Mouse (Mus musculus) yolk sac, embryonic 10.5 days (tissue): ENCODE data around the gene Pde4d.

Experiments used
- DNase-seq: peaks from one replicate; pipeline ENCODE4 v3.0.0-alpha.2; 2017; ENCODE audit warnings: low spot score

The Pde4d gene

GRCm38 (mm10) chr13:109175852-109176621 lies 726.3 kb downstream of the Pde4d start:
- no peak for DNase-seq

DNA sequence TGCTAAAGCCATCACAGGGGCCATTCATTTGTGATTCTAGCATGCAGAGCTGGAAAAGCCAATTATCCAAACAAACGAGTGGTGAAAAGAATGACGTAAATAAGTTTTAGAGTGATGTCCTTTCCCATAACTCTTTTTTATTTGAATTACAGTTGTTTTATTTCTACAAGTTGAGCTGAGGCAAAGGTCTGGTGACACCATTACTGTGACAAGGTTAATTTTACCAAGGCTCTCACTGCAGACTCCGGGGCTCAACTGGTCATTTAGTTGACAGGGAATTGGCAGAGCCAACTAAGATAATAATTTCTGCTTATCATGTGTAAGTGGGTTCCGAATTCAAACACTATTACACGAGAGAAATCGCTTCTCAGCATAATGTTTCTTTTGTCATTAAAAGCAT lies 731.6 kb downstream of the Pde4d start:
- no peak for DNase-seq

DNA sequence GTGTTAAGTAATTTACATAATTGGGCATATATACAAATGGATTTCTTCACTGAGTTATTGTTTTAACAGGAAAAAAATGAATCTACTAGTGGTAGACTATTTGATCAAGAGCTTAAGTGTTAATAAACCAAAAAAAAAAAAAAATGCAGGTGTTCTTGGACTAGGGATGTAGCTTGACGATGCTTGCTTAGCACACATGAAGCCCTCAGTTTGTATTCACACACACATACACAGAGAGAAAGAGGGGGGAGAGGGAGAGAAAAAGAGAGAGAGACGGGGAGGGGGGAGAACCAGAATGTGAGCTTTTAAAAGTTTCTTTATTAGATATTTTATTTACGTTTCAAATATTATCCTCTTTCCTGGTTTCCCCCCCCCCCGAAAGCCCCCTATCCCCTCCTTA lies 740.9 kb downstream of the Pde4d start:
- DNase-seq: no peak

DNA sequence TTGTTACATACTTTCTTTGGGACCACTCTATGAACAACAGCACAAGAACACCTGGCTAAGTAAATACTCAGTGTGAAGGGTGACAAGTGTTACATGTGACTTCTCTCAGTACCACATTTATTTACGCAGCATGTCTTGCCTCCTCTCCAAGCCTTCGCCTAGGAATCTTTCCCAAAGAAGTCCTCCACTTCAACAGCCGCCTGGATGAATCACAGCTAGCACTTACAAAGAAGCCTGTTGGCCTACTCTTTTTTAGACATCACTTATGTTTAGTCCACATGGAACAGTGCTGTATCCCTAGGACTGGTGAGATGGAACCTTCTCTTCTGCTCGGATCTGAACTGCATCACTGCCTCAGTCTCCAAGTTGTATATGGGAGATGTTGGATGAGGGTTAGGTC lies 741.4 kb downstream of the Pde4d start:
- DNase-seq: no peak

- DNase-seq: no peak
Measured at GRCm38 (mm10) chr13:109205541-109205940, 755.8 kb downstream of the Pde4d start.

DNA sequence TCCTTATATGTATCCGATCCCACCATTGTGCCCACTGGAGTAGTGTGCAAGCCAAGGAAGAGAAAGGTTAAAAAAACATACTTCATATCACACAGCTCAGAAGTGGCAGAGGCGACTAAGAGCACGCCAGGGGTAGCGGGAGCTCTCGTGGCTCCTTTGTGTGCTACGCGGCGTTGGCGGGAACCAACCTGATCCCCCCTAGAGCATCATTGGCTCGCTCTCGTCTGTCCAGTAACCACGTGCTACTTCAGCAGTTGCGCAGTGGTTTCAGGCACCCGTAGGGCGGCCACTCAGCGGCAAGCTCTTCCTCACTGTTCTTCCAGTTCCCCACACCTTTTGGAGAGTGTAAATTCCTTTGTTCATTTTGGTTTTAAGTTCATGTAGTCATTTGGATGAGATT lies 758.9 kb downstream of the Pde4d start:
- DNase-seq: no peak

DNA sequence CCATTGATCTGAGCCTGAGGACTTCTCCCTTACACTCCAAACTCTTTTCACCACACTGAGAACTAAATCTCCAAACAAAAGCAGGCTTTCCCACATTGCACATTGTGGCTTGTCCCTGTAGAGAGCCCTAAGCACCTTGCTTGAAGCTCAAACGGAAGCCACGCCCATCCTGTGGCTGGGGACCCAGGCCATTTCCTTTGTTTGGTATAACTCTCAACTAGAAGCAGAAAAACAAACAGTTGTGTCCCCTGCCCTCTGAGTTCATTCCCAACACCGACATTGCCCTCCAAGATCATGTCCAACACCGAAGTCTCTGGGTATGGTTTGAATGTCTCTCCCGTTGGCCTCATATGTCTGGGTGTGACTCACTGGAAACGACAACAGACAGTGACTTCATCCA lies 759.7 kb downstream of the Pde4d start:
- no peak for DNase-seq

DNA sequence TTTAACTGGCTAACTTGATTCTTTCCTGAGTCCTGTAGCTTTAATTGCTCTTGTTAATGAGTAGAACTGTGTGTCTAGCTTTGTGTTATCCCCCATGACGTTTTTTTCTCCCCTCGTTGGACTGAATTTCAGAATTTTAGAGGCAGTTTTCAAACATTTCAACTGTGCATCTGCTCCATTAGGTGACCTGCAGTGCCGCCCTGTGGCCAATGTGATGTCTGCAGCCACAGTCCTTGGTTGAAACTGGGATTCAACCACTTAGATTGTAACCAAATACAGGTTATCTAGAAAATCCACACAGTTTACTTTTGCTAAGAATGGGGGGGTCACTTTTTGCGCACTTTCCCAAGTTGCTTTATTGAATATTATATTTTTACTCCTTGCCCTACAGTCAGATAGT lies 760.7 kb downstream of the Pde4d start:
- DNase-seq: no peak

DNA sequence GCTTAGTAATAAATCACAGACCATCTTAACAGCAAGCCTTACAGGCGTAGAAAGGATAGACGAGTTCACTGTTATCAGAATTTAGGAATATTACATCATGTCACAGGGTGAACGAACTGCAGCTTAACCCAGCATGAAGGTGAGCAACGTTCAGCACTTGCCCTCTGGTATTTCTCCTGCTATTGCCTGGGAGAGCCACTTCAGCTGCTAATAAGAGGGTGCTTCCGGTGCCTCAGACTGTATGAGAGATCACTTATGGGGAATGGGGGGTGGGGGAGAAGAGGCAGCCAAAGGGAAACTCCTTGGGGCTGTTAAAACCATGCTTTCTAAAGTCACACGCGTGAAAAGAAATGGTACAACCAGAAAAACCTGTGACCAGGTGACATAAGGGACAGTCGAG lies 761.7 kb downstream of the Pde4d start:
- DNase-seq: no peak

DNA sequence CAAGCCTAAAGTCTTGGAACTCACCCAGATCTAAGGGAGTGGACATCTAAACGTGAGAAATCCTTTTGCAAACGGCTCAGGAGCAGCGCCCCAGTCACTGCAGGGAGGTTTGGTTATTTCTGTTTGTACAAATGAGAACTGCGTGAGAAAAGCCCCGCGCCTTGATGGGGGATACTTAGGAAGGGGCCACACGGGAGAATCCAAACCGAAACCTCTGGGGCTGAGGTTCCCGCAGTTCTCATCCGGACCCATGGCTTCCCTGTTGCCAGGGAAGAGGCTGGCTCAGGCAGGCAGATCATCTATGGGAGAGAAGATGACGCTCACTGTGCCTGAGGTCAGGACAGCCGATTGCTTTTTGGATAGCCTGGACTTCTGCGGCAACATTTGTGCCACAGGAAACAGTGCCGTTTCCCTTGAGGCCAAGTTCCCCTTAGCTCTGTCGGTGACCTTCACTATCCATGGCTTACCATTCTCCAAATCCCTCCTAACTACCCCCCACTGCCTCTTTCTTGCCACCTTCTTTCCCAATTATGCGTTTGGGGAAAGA lies 762.3 kb downstream of the Pde4d start:
- DNase-seq: no peak

GRCm38 (mm10) chr13:109212788-109213473 lies 763.2 kb downstream of the Pde4d start:
- DNase-seq: no peak

DNA sequence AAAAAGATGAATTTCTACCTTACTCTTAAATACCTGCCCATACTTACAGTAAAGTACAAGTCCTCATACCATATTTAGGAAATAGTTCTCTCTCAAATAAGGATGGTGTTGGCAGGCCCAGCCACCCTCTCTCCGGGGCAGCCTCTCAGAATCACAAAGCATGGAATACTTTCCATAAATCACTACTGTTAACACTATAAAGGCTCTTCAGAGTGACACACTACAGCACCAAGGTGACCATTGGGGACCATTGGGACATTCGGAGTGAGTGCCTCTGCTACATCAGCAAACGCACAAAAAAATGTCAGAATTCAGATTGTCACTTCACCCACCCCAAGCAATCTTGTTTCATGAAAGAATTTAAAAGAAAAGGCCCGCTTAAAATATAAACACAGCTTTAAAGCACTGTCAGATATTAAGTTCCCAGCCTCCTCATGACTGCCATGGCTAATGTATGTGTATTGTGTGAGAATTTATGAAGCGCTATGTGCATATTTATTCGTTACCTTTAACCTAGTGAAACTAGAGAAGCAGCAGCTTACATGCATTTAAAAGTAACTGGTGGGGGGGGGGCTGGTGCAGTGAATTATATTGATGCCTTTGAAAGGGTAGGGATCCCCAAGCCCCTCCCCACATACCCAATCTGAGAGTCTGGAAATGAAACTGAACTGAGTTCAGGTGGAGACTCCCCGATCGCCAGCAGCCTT lies 769.4 kb downstream of the Pde4d start:
- no peak for DNase-seq

DNA sequence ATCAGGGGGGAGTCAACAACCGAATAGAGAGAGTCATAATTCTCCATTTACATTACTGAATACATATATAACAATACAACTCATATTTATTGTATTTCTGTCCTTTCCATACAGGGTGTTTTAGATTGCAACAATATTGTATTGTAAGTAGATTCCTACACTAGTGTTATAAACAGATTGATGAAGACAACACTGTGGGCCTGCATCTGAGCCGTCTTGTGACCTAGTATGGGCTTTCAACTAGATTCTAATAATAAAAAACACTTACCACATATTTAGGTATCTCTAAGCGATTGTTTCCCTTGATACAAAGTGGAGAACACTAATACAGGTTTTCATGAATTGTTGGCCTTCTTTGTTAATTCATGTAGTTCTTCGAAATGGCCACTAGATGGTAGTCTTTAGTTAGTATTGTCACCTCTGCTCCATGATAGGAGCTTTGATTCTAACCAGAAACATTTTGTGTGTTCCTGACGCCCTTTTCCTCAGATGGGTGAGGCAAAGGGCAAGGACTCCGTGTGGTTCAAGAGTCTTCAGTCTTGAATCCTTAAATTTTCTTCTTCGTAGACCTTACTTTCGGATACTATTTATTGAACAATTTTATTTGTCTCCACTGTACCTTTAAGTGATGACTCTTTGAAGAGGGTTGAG lies 779.3 kb downstream of the Pde4d start:
- no peak for DNase-seq

GRCm38 (mm10) chr13:109229618-109230334 lies 780.0 kb downstream of the Pde4d start:
- DNase-seq: no peak

- no peak for DNase-seq
Measured at GRCm38 (mm10) chr13:109230335-109230987, 780.7 kb downstream of the Pde4d start.

DNA sequence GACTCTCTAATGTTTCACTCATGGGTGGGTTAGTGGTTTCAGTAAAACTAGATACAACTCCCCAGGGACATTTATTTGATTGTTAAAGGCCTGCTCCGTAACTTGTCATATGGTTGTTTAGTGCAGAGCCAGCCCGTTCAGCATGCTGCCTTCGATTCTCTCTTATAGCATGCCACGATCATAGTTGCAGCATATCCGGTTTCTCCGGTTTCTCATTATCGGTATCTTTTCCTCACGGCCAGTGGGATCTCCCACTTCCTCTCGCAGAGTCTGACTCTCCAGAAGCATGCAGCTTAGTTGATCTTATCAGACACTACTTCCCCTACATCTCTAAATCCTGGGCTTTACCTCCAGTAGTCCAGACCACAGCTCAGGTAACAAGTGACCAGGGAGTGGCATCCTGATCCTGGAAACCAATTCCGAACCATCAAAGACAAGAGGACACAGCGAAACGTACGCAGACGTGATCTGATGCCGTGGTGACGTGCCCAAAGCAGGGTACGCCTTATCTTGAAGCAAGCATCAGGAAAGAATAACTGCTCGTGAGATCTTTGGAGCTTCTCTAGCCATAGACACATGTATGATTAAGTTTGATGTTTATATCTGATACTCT lies 782.2 kb downstream of the Pde4d start:
- no peak for DNase-seq

GRCm38 (mm10) chr13:109232531-109232930 lies 782.8 kb downstream of the Pde4d start:
- no peak for DNase-seq

DNA sequence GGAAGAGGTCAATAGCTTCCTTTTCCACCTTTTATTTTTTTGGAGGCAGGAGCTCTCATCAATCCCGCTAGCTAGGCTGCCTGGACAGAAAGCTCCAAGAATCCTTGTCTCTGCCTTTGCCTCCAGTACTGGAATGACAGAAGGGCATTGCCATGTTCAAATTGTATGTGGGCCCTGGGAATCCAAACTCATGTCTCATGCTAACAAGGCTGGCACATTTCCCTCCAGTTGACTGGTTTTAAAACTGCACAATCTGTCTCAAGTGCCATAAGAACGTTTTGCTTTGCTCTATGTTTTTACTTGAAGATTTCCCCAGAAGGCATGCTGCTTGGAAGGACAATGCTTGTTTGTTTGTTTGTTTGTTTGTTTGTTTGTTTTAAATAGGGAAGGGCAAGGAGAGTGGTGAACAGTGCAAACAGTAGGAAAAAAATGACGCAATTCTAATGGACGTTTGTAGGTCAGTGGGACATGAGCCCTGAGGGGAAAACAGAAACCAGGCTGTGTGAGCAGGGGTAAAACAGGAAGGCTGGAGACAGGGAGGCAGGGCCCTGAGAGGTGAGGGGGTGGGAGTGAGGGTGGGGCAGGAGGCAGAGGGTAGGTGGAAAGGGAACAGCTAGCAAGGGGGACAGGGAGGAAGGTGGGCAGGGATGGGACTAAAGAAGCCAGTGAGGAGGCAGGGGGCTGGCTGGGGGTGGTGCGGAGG lies 784.3 kb downstream of the Pde4d start:
- DNase-seq: no peak

GRCm38 (mm10) chr13:109236047-109236446 lies 786.3 kb downstream of the Pde4d start:
- no peak for DNase-seq

DNA sequence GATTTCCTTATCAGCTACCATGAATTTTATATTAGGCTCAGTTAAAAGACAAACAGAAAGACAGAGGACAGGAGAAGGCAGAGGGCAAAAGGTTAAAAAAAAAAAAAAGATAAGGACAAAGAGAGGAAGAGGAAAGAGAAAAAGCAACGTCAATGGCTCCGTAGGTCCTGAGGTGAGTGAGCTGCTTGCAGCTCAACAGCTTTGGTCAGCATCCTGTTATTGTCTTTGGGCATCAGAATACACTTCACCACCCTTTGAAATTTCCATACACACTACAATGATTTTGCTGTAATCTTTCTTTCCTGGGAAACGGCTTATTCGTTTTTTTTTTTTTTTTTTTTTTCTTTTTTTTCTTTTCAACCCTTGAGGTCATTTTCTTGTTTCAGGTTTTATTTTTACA lies 788.9 kb downstream of the Pde4d start:
- DNase-seq: no peak
